Mouse (Mus musculus) CD4-positive, CD25-positive, alpha-beta regulatory T cell, adult 4 months (primary cell): ENCODE results near the gene Ppp1r35. TPM values are rescaled to one million over a fixed set of nuclear protein-coding genes. Genes with fewer than 3 reads are reported as not detected.

Source experiments
- ATAC-seq: one replicate; pipeline ENCODE4 v1.8.0; 2017
- polyA plus RNA-seq, 2 experiments: library from polyadenylated mRNA; unstranded; fragments of 100-300 nt; shearing (Covaris generic); gene quantifications; one replicate each; pipeline ENCODE4 v1.2.1; 2017

Ppp1r35 gene
- polyA plus RNA-seq, 2 experiments from 2014 or later, result 6.9 to 7.0 TPM

DNA sequence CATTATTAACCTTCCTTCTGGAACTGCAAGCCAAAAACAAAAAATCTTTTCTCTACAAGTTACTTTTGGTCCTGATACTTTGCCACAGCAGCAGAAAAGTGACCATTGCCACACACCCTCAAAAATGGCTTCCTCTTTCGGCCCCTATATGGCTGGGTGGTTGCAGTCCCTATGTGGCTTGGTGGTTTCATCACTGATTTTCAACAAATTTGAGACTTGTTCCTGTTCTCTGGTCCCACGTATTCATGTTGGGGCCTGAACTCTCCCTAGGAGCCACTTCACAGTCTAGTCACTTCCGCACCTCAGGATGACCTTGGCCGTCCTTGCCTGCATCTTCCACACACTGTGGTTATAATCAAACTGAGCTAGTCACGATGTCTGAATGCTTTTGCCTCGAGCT is 50.0 kb downstream of the Ppp1r35 start:
- no peak for ATAC-seq

Other genes with a start within 250 kb of the Ppp1r35 start
- gene Epo, start 245.6 kb upstream of the Ppp1r35 start, polyA plus RNA-seq, result not detected
- gene Gnb2, start 245.3 kb upstream of the Ppp1r35 start, polyA plus RNA-seq, result 10 to 100 TPM; 36.8 to 66.7 TPM
- gene Actl6b, start 225.3 kb upstream of the Ppp1r35 start, polyA plus RNA-seq, result not detected
- 1 to 10 TPM in 1 of 2 experiments, not detected in 1; 1.6 TPM for gene Tfr2, start 209.0 kb upstream of the Ppp1r35 start, polyA plus RNA-seq
- gene Mospd3, start 177.8 kb upstream of the Ppp1r35 start, polyA plus RNA-seq, result 10 to 100 TPM; 27.3 to 28.8 TPM
- gene Pcolce, start 165.1 kb upstream of the Ppp1r35 start, polyA plus RNA-seq, result 1 to 10 TPM in 1 of 2 experiments, not detected in 1; 1.4 TPM
- gene Fbxo24, start 149.8 kb upstream of the Ppp1r35 start, polyA plus RNA-seq, result under 1 TPM; 0.46 to 0.49 TPM
- 10 to 100 TPM; 46.5 to 81.2 TPM for gene Lrch4, start 149.7 kb upstream of the Ppp1r35 start, polyA plus RNA-seq
- 10 to 100 TPM; 11.5 to 15.5 TPM for gene Gm20605, start 149.7 kb upstream of the Ppp1r35 start, polyA plus RNA-seq
- gene Sap25, start 137.5 kb upstream of the Ppp1r35 start, polyA plus RNA-seq, result 10 to 100 TPM; 43.0 to 46.6 TPM
- not detected for gene Irs3, start 133.1 kb upstream of the Ppp1r35 start, polyA plus RNA-seq
- gene Agfg2, start 94.1 kb upstream of the Ppp1r35 start, polyA plus RNA-seq, result 10 to 100 TPM; 14.3 to 15.7 TPM
- gene Nyap1, start 37.2 kb upstream of the Ppp1r35 start, polyA plus RNA-seq, result under 1 TPM in 1 of 2 experiments, not detected in 1; 0.11 TPM
- gene Tsc22d4, start 33.1 kb upstream of the Ppp1r35 start, polyA plus RNA-seq, result 10 to 100 TPM; 49.6 to 62.4 TPM
- 10 to 100 TPM; 27.5 to 32.3 TPM for gene Mepce, start 8.8 kb downstream of the Ppp1r35 start, polyA plus RNA-seq
- 10 to 100 TPM; 15.2 to 24.8 TPM for gene Zcwpw1, start 8.9 kb downstream of the Ppp1r35 start, polyA plus RNA-seq
- gene Pilra, start 57.4 kb downstream of the Ppp1r35 start, polyA plus RNA-seq, result under 1 TPM in 1 of 2 experiments, not detected in 1; 0.51 TPM
- under 1 TPM in 1 of 2 experiments, not detected in 1; 0.58 TPM for gene Pilrb1, start 79.3 kb downstream of the Ppp1r35 start, polyA plus RNA-seq
- 1 to 10 TPM in 1 of 2 experiments, not detected in 1; 1.9 TPM for gene Pilrb2, start 93.0 kb downstream of the Ppp1r35 start, polyA plus RNA-seq
- not detected for gene Cyp3a13, start 142.8 kb downstream of the Ppp1r35 start, polyA plus RNA-seq
- under 1 TPM in 1 of 2 experiments, not detected in 1; 0.08 TPM for gene Gjc3, start 184.2 kb downstream of the Ppp1r35 start, polyA plus RNA-seq
- gene Azgp1, start 202.7 kb downstream of the Ppp1r35 start, polyA plus RNA-seq, result not detected
- not detected for gene Smok3a, start 242.4 kb downstream of the Ppp1r35 start, polyA plus RNA-seq
- not detected for gene Smok3b, start 242.6 kb downstream of the Ppp1r35 start, polyA plus RNA-seq